Mouse (Mus musculus) midbrain, postnatal 0 days (tissue): ENCODE measurements around the gene Ino80b. TPM values are rescaled to one million over a fixed set of nuclear protein-coding genes. Genes with fewer than 3 reads are reported as not detected.

Experiments used
- ATAC-seq: fragments of 200-750 bp; cut with Nextera tagmentation; 2 replicates; pipeline ENCODE4 v1.8.0; 2017; ENCODE audit warnings: moderate number of reproducible peaks, mild to moderate bottlenecking, moderate TSS enrichment, moderate library complexity; ENCODE audit not compliant: low FRiP score
- DNase-seq: peaks from one replicate; pipeline ENCODE4 v3.0.0-alpha.2; 2015; ENCODE audit warnings: low spot score
- H3K27ac ChIP-seq: fragments of 300-500 bp; sonication (generic); 2 replicates; pipeline ENCODE4 v1.5.1; 2014; ENCODE audit warnings: low read depth, mild to moderate bottlenecking, low read length, mixed read lengths
- H3K27me3 ChIP-seq: fragments of 300-500 bp; sonication (generic); 2 replicates; pipeline ENCODE4 v1.6.1; 2014; ENCODE audit warnings: low read length, control low read depth, mixed read lengths; ENCODE audit not compliant: insufficient read depth
- H3K36me3 ChIP-seq: fragments of 300-500 bp; sonication (generic); 2 replicates; pipeline ENCODE4 v1.6.1; 2014; ENCODE audit warnings: low read length, control low read depth, mixed read lengths; ENCODE audit not compliant: insufficient read depth
- H3K4me1 ChIP-seq: fragments of 300-500 bp; sonication (generic); 2 replicates; pipeline ENCODE4 v1.6.1; 2014; ENCODE audit warnings: mild to moderate bottlenecking, control low read depth, antibody characterized with exemption, low read length, mixed read lengths; ENCODE audit not compliant: insufficient read depth
- H3K4me2 ChIP-seq: fragments of 300-500 bp; sonication (generic); 2 replicates; pipeline ENCODE4 v1.6.1; 2014; ENCODE audit warnings: low read depth, mild to moderate bottlenecking, low read length, mixed read lengths; ENCODE audit not compliant: poor library complexity, severe bottlenecking
- H3K4me3 ChIP-seq: fragments of 300-500 bp; sonication (generic); 2 replicates; pipeline ENCODE4 v1.5.1; 2014; ENCODE audit warnings: low read depth, mild to moderate bottlenecking, low read length, moderate library complexity
- H3K9ac ChIP-seq: fragments of 300-500 bp; sonication (generic); replicated peaks from 2 replicates; pipeline ENCODE4 v1.6.1; 2014; ENCODE audit warnings: mild to moderate bottlenecking, low read length, moderate library complexity, mixed read lengths; ENCODE audit not compliant: poor library complexity, severe bottlenecking
- H3K9me3 ChIP-seq: fragments of 300-500 bp; sonication (generic); 2 replicates; pipeline ENCODE4 v1.6.1; 2016; ENCODE audit warnings: low read length, control low read depth
- CTCF ChIP-seq: IDR thresholded peaks from 2 replicates; pipeline ENCODE4 v1.5.1; 2016; ENCODE audit warnings: antibody characterized with exemption, mild to moderate bottlenecking
- WGBS: fragments of 180-500 bp; shearing (Covaris S2); extraction: QIAGEN DNeasy Blood & Tissue Kit; methylation state at CpG from one replicate; pipeline ENCODE4 v1.1.7; 2014; 5-methylcytosine and 5-hydroxymethylcytosine counted together
- polyA plus RNA-seq: library from polyadenylated mRNA; unstranded; fragments of >200 nt; fragmentation: Nextera tagmentation; extraction: Ambion mirVana; gene quantifications from 2 replicates; pipeline ENCODE4 v1.2.1, GENCODE M21; 2015
- total RNA-seq: library from RNA; depleted of rRNA; stranded (reverse); fragments of >200 nt; gene quantifications from 2 replicates; pipeline ENCODE4 v1.2.3, GENCODE M21; 2014

The Ino80b gene
- total and polyA plus RNA-seq, 2 experiments from 2014 or later, result 14.6 to 40.9 TPM

- DNase-seq, result no peak
- Histone ChIP-seq H3K4me3 (no peak overlapping the region), H3K36me3 (peaks cover 19% of the 10 kb centered on the region), H3K9ac (no peak overlapping the region), H3K4me2 (peak overlapping the region; percentile 95), H3K27me3 (no peaks in the 10 kb centered on the region), H3K9me3 (no peaks in the 10 kb centered on the region), H3K4me1 (peaks cover 9% of the 10 kb centered on the region; the same call in 1 of the 2 replicates), H3K27ac (no peak overlapping the region)
- no peak for ATAC-seq
- TF ChIP-seq CTCF, result no peak
- 48% methylated on average over 7 of the region's 7 CpGs for WGBS
Measured at GRCm38 (mm10) chr6:83119734-83120051, 5.5 kb downstream of the Ino80b start.

GRCm38 (mm10) chr6:83118825-83119733 lies 6.2 kb downstream of the Ino80b start:
- Histone ChIP-seq H3K4me3 (no peak overlapping the region), H3K27me3 (no peaks in the 10 kb centered on the region), H3K9me3 (no peaks in the 10 kb centered on the region), H3K36me3 (peaks cover 19% of the 10 kb centered on the region), H3K9ac (no peak overlapping the region), H3K27ac (no peak overlapping the region), H3K4me2 (peak overlapping the region; percentile 95; the same call in 1 of the 2 replicates), H3K4me1 (peaks cover 9% of the 10 kb centered on the region; the same call in 1 of the 2 replicates)
- TF ChIP-seq CTCF, result no peak
- ATAC-seq, result no peak
- 83% methylated on average over 14 of the region's 14 CpGs for WGBS
- DNase-seq, result no peak

GRCm38 (mm10) chr6:83118369-83118768 lies 6.9 kb downstream of the Ino80b start:
- Histone ChIP-seq H3K4me2 (no peak overlapping the region), H3K27ac (no peak overlapping the region), H3K36me3 (peaks cover 19% of the 10 kb centered on the region), H3K9me3 (no peaks in the 10 kb centered on the region), H3K4me3 (no peak overlapping the region), H3K9ac (no peak overlapping the region), H3K27me3 (no peaks in the 10 kb centered on the region), H3K4me1 (peaks cover 9% of the 10 kb centered on the region; the same call in 1 of the 2 replicates)
- no peak for DNase-seq
- ATAC-seq, result no peak
- TF ChIP-seq CTCF, result no peak; the same call in 1 of the 2 replicates
- 83% methylated on average over 11 of the region's 11 CpGs for WGBS

GRCm38 (mm10) chr6:83117616-83118015 lies 7.6 kb downstream of the Ino80b start:
- ATAC-seq (no peak), DNase-seq (no peak)
- no peak overlapping the region for H3K9ac ChIP-seq
- no peak overlapping the region for H3K27ac ChIP-seq
- 90% methylated on average over 13 of the region's 13 CpGs for WGBS
- H3K4me2 ChIP-seq, result no peak overlapping the region
- H3K27me3 ChIP-seq, result no peaks in the 10 kb centered on the region
- peaks cover 9% of the 10 kb centered on the region; the same call in 1 of the 2 replicates for H3K4me1 ChIP-seq
- TF ChIP-seq CTCF, result no peak
- H3K9me3 ChIP-seq, result no peaks in the 10 kb centered on the region
- H3K4me3 ChIP-seq, result no peak overlapping the region
- peaks cover 19% of the 10 kb centered on the region for H3K36me3 ChIP-seq

GRCm38 (mm10) chr6:83117165-83117438 lies 8.1 kb downstream of the Ino80b start:
- DNase-seq (no peak), ATAC-seq (no peak)
- Histone ChIP-seq H3K4me3 (no peak overlapping the region), H3K27ac (no peak overlapping the region), H3K9me3 (no peaks in the 10 kb centered on the region), H3K9ac (no peak overlapping the region), H3K36me3 (peaks cover 19% of the 10 kb centered on the region), H3K4me1 (peaks cover 9% of the 10 kb centered on the region; the same call in 1 of the 2 replicates), H3K27me3 (no peaks in the 10 kb centered on the region), H3K4me2 (no peak overlapping the region)
- TF ChIP-seq CTCF, result no peak
- 87% methylated on average over 4 of the region's 4 CpGs for WGBS

GRCm38 (mm10) chr6:83116373-83117164 lies 8.7 kb downstream of the Ino80b start:
- Histone ChIP-seq H3K27me3 (no peaks in the 10 kb centered on the region), H3K27ac (no peak overlapping the region; the same call in 1 of the 2 replicates), H3K4me2 (peak overlapping the region; percentile 94), H3K4me3 (peak overlapping the region; percentile 72), H3K9ac (peak overlapping the region; percentile 66), H3K9me3 (no peaks in the 10 kb centered on the region), H3K36me3 (peaks cover 19% of the 10 kb centered on the region), H3K4me1 (peaks cover 9% of the 10 kb centered on the region; the same call in 1 of the 2 replicates)
- ATAC-seq (no peak), DNase-seq (no peak)
- 75% methylated on average over 11 of the region's 11 CpGs for WGBS
- no peak for TF ChIP-seq CTCF
